27 mouse cellular contexts compared by ENCODE assay signal in the genomic region with DNA sequence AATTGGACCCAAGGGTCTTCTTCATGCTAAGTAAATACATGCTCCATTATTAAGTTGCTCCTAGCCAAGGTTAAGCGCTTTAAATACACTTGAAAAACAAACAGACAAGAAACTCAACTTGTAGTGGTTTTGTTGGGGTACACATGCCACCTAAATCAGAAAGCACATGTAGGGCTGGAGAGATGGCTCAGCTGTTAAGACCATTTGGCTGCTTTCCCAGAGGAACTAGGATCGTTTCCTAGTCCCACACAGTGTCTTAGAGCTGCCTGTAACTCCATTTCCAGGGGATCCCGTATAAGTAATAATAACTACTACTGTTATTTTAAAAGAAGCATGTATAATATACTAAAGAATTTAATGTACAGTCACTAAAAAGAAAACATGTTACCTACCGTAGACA. TPM values are rescaled to one million over a fixed set of nuclear protein-coding genes. Genes with fewer than 3 reads are reported as not detected.
DNase-seq lines count a peak whose midpoint lies in the region; ATAC-seq and TF ChIP-seq lines count a peak whose summit lies in the region.
"Had no signal": no experiment of that assay in that cellular context is flagged by ENCODE, and none has a peak within 500 bp of the region (broad histone marks: within the 10 kb centered on the region; RNA-seq: fewer than 3 reads in every experiment).

No protein-coding gene starts in this region.

- H3K36me3 ChIP-seq in heart, embryonic 10.5 days: no peaks in the 10 kb centered on the region
- no peaks in the 10 kb centered on the region for H3K36me3 ChIP-seq in lung, embryonic 14.5 days (ENCODE audit: insufficient read depth)
- H3K36me3 ChIP-seq in thymus, adult 2 months (ENCODE audit: control insufficient read depth, insufficient read depth, low read length): no peaks in the 10 kb centered on the region
- H3K36me3 ChIP-seq: embryonic facial prominence, embryonic 15.5 days; forebrain, embryonic 12.5 days; hindbrain, embryonic 10.5 days; hindbrain, embryonic 13.5 days; intestine, embryonic 15.5 days had no signal

- H3K4me1 ChIP-seq in heart, embryonic 10.5 days: peaks cover 22% of the 10 kb centered on the region
- no peaks in the 10 kb centered on the region for H3K4me1 ChIP-seq in lung, embryonic 14.5 days (ENCODE audit: insufficient read depth)
- no peaks in the 10 kb centered on the region; the same call in 1 of the 2 replicates for H3K4me1 ChIP-seq in thymus, adult 2 months (replicated peaks; ENCODE audit: control insufficient read depth, insufficient read depth, low read length)
- H3K4me1 ChIP-seq: embryonic facial prominence, embryonic 15.5 days had no signal

- H3K9me3 ChIP-seq in heart, embryonic 10.5 days: no peaks in the 10 kb centered on the region
- H3K9me3 ChIP-seq in lung, embryonic 14.5 days (ENCODE audit: low read depth, low read length): no peaks in the 10 kb centered on the region
- H3K9me3 ChIP-seq: embryonic facial prominence, embryonic 15.5 days; forebrain, embryonic 12.5 days; hindbrain, embryonic 10.5 days; hindbrain, embryonic 13.5 days; intestine, embryonic 15.5 days had no signal

- WGBS in heart, embryonic 10.5 days: 85% methylated on average over 4 of the region's 4 CpGs
- WGBS in lung, embryonic 14.5 days: 63% methylated on average over 4 of the region's 4 CpGs
- 81% methylated on average over 4 of the region's 4 CpGs for WGBS in thymus, adult 2 months

- no peak for TF ChIP-seq POLR2A in brain, embryonic 14.5 days (IDR thresholded peaks at IDR 0.05; ENCODE audit: borderline replicate concordance, extremely low read depth, insufficient read depth, insufficient read length, poor library complexity, severe bottlenecking)
- TF ChIP-seq POLR2A in thymus, adult 2 months (IDR thresholded peaks at IDR 0.05; ENCODE audit: control insufficient read depth, extremely low read depth, insufficient read depth, low read length, poor library complexity): no peak

- no peak for ATAC-seq in lung, embryonic 14.5 days (ENCODE audit: insufficient read depth)
- ATAC-seq: CD4-positive, CD25-positive, alpha-beta regulatory T cell, adult 4 months; forebrain, embryonic 16.5 days; hindbrain, embryonic 16.5 days; intestine, embryonic 15.5 days had no signal

- no peaks in the 10 kb centered on the region for H3K27me3 ChIP-seq in heart, embryonic 10.5 days (ENCODE audit: insufficient read depth, poor library complexity, severe bottlenecking)
- no peaks in the 10 kb centered on the region for H3K27me3 ChIP-seq in lung, embryonic 14.5 days (ENCODE audit: insufficient read depth, low read length)
- no peaks in the 10 kb centered on the region for H3K27me3 ChIP-seq in thymus, adult 2 months (ENCODE audit: control insufficient read depth, insufficient read depth, low read length)
- H3K27me3 ChIP-seq: forebrain, embryonic 12.5 days; hindbrain, embryonic 13.5 days; intestine, embryonic 15.5 days had no signal

- no peak overlapping the region for H3K4me3 ChIP-seq in heart, embryonic 10.5 days
- no peak overlapping the region for H3K4me3 ChIP-seq in lung, embryonic 14.5 days (ENCODE audit: low read depth, low read length)
- H3K4me3 ChIP-seq in thymus, adult 2 months (ENCODE audit: control insufficient read depth, insufficient read depth, low read length): no peak overlapping the region
- H3K4me3 ChIP-seq: embryonic facial prominence, embryonic 15.5 days; forebrain, embryonic 12.5 days; hindbrain, embryonic 10.5 days; hindbrain, embryonic 13.5 days; intestine, embryonic 15.5 days had no signal

- no peak overlapping the region for H3K4me2 ChIP-seq in lung, embryonic 14.5 days
- H3K4me2 ChIP-seq: embryonic facial prominence, embryonic 15.5 days; forebrain, embryonic 12.5 days; heart, embryonic 11.5 days; hindbrain, embryonic 13.5 days; intestine, embryonic 15.5 days had no signal

- DNase-seq in heart, adult 11 months: peak; percentile 91
- DNase-seq in heart, embryonic 10.5 days (ENCODE audit: low spot score): no peak
- DNase-seq in heart, postnatal 10 days: peak; percentile 14 to 34
- DNase-seq in heart, postnatal 14 days: no peak
- peak; percentile 64 for DNase-seq in lung, embryonic 14.5 days
- DNase-seq in lung, adult 18-20 months: no peak
- peak; percentile 51 for DNase-seq in brain, embryonic 14.5 days (ENCODE audit: low read depth)
- DNase-seq in thymus, adult 2 months: no peak
- DNase-seq: adrenal gland, adult 2 months; adrenal gland, postnatal 14 days; cerebellum, adult 11-12 months; cerebellum, adult 8-10 months; cerebellum, postnatal 10 days; cerebellum, postnatal 36 days; embryo, embryonic 11 days; gastrocnemius, postnatal 10 days; gastrocnemius, postnatal 36 days had no signal

- no peak overlapping the region for H3K9ac ChIP-seq in lung, embryonic 14.5 days
- H3K9ac ChIP-seq: embryonic facial prominence, embryonic 15.5 days; forebrain, embryonic 12.5 days; hindbrain, embryonic 13.5 days; intestine, embryonic 15.5 days had no signal

- intact Hi-C loops in heart, postnatal 10 days (cut with DNase I): loop anchor here (10.0 kb wide), 1 partner anchor 197 kb away; no protein-coding TSS in a partner anchor
- intact Hi-C loops in heart, postnatal 14 days (cut with DNase I): loop anchor here (5.0 to 10.0 kb wide), 3 partner anchors 170 to 623 kb away; no protein-coding TSS in a partner anchor

- no peak for TF ChIP-seq CTCF in lung, embryonic 14.5 days (IDR thresholded peaks at IDR 0.05; ENCODE audit: low read depth)
- TF ChIP-seq CTCF in brain, embryonic 14.5 days (IDR thresholded peaks at IDR 0.05; ENCODE audit: borderline replicate concordance, extremely low read depth, insufficient read depth, insufficient read length): no peak
- TF ChIP-seq CTCF in thymus, adult 2 months (IDR thresholded peaks at IDR 0.05; ENCODE audit: borderline replicate concordance, control insufficient read depth, extremely low read depth, insufficient read depth, low read length, poor library complexity): no peak

- no peak overlapping the region for H3K27ac ChIP-seq in heart, embryonic 10.5 days
- no peak overlapping the region for H3K27ac ChIP-seq in lung, embryonic 14.5 days (ENCODE audit: low read depth)
- no peak overlapping the region for H3K27ac ChIP-seq in thymus, adult 2 months (ENCODE audit: control insufficient read depth, insufficient read depth, low read length)
- H3K27ac ChIP-seq: embryonic facial prominence, embryonic 15.5 days; forebrain, embryonic 12.5 days; hindbrain, embryonic 10.5 days; hindbrain, embryonic 13.5 days; intestine, embryonic 15.5 days had no signal

RNA-seq across cellular contexts. Expression of a gene that starts 5.9 kb away (rescaled TPM):
- 89.4 and 93.9 TPM in 2 replicates for polyA plus RNA-seq in heart, embryonic 10.5 days (2016; fragmentation: Nextera tagmentation; extraction: Ambion mirVana)
- 10 to 100 TPM; 11.7 to 14.5 TPM for total RNA-seq in heart, postnatal 10 days (2021)
- 1 to 10 TPM; 3.5 to 7.6 TPM for total RNA-seq in heart, postnatal 14 days (2021)
- 64.2 and 70.7 TPM in 2 replicates for polyA plus RNA-seq in lung, embryonic 14.5 days (2014; fragmentation: Nextera tagmentation; extraction: Ambion mirVana)
- polyA plus RNA-seq in brain, embryonic 14.5 days (2012; rRNA removed): 57.0 and 85.2 TPM in 2 replicates
- polyA plus RNA-seq in thymus, adult 2 months (2012; rRNA removed): 2.9 and 3.4 TPM in 2 replicates
- total RNA-seq: MEL had no signal
- polyA plus RNA-seq: CD4-positive, CD25-positive, alpha-beta regulatory T cell, adult 4 months had no signal

Comparison
In these comparisons a context has a peak if more than half of its experiments do, and no peak if none do; other contexts are left out.
1. DNase-seq: peak in heart, adult 11 months (single experiment), heart, postnatal 10 days (2 of 2), lung, embryonic 14.5 days (single experiment) and brain, embryonic 14.5 days (single experiment); none in heart, embryonic 10.5 days (single experiment), heart, postnatal 14 days (0 of 2), lung, adult 18-20 months (0 of 2) and thymus, adult 2 months (single experiment).
2. RNA of a gene that starts 5.9 kb away (polyA plus RNA-seq): 89.4 to 93.9 TPM in heart, embryonic 10.5 days, 64.2 to 70.7 TPM in lung, embryonic 14.5 days and 57.0 to 85.2 TPM in brain, embryonic 14.5 days; 2.9 to 3.4 TPM in thymus, adult 2 months; every median in the first group is over 10 times any median in the second.